Mouse (Mus musculus): ENCODE measurements around the gene Zbtb8os. TPM values are rescaled to one million over a fixed set of nuclear protein-coding genes. Genes with fewer than 3 reads are reported as not detected.
A peak's percentile ranks its signal among the peaks of the same experiment; 100 is the strongest.

Zbtb8os gene
- polyA plus RNA-seq, 1 experiment, result 62.2 TPM

DNA sequence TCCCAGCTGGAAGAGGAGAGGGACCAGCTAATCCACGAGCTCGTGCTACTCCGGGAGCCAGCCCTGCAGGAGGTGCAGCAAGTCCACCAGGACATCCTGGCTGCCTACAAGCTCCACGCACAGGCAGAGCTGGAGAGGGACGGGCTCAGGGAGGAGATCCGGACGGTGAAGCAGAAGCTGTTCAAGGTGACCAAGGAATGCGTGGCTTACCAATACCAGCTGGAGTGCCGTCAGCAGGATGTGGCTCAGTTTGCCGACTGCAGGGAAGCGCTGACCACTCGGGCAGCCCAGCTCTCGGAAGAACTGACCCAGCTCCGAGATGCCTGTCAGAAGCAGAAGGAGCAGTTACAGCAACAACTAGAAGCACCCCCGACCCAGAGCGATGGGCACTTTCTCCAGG is 41.8 kb upstream of the Zbtb8os start:
- TF ChIP-seq POLR2A (IDR thresholded peaks at IDR 0.05; ENCODE audit: borderline replicate concordance, control insufficient read depth, low read depth, low read length), result peak; percentile 6; the same call in 1 of the 2 replicates
- no peak for TF ChIP-seq CTCF (IDR thresholded peaks at IDR 0.05; ENCODE audit: control insufficient read depth, insufficient read depth, low read length)
- H3K4me3 ChIP-seq (replicated peaks; ENCODE audit: control insufficient read depth, low read depth, low read length), result no peak overlapping the region
- H3K27ac ChIP-seq (ENCODE audit: control insufficient read depth, insufficient read depth, low read depth, low read length, poor library complexity), result no peak overlapping the region
- H3K4me1 ChIP-seq (ENCODE audit: control insufficient read depth, insufficient read depth, low read length), result no peaks in the 10 kb centered on the region
- 84% methylated on average over 16 of the region's 16 CpGs for WGBS

DNA sequence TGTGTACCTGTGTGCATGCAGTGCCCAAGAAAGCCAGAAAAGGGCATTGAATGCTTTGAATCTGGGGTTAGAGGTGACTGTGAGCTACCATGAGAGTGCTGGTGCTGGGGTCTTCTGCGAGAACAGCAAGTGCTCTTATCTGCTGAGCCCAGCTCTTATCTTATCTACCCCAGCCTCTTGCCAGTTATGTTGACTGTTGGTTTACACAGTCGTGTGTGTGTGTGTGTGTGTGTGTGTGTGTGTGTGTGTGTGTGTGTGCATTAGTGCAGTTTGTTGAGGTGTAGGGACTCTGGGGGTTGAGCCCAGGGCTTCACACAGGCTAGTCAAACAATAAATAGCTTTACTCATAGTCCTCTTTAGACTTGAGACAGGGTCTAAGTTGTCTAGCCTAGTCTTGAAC is 40.3 kb upstream of the Zbtb8os start:
- 21% methylated on average over 2 of the region's 2 CpGs for whole genome bisulfite sequencing

DNA sequence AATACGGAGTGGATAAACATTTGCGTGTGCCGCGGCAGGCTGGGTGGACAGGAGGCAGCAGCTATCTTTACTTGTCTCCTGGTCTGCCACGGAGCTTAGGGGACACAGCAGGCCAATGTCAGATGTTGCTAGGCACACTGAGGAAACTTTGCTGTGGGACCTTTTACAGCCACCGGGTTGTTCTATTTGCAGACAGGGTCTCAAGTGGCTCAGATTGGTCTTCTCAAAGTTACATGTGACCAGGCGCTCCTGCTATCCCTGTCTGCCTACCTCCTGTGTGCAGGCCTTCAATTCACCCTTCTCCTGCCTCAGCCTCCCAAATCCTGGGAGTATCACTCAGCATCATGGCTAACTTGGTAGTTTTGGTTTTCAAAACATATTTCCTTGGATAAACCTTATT is 39.4 kb upstream of the Zbtb8os start:
- H3K4me3 ChIP-seq (replicated peaks; ENCODE audit: control insufficient read depth, low read depth, low read length), result no peak overlapping the region
- H3K4me1 ChIP-seq (ENCODE audit: control insufficient read depth, insufficient read depth, low read length), result no peaks in the 10 kb centered on the region
- 84% methylated on average over 7 of the region's 7 CpGs for WGBS
- no peak for TF ChIP-seq POLR2A (IDR thresholded peaks at IDR 0.05; ENCODE audit: borderline replicate concordance, control insufficient read depth, low read depth, low read length)
- no peak overlapping the region for H3K27ac ChIP-seq (ENCODE audit: control insufficient read depth, insufficient read depth, low read depth, low read length, poor library complexity)

More for the DNA sequence above, 40.3 kb upstream of the Zbtb8os start:
- Histone ChIP-seq H3K27ac (ENCODE audit: control insufficient read depth, insufficient read depth, low read depth, low read length, poor library complexity) (no peak overlapping the region), H3K4me3 (replicated peaks; ENCODE audit: control insufficient read depth, low read depth, low read length) (no peak overlapping the region), H3K4me1 (ENCODE audit: control insufficient read depth, insufficient read depth, low read length) (no peaks in the 10 kb centered on the region)
- TF ChIP-seq POLR2A (IDR thresholded peaks at IDR 0.05; ENCODE audit: borderline replicate concordance, control insufficient read depth, low read depth, low read length), result no peak
- no peak for TF ChIP-seq CTCF (IDR thresholded peaks at IDR 0.05; ENCODE audit: control insufficient read depth, insufficient read depth, low read length)

DNA sequence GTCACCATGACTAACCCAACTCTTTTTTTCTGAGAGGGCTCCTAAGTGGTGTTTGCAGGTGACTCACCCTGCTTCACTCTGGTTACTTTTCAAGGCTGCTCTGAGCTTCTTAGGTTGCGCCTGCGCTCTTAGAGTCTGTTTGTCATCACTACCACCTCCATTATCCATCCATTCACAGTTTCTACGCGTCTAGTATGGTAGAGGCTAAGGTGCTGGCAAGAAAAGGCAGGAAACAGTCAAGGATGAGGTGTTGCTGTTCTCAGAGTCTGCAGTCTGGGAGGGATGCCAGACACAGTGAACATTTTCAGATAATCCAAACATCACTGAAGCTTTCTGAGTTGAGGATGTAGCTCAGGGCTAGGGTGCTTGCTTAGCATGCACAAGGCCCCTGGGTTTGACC is 37.8 kb upstream of the Zbtb8os start:
- 79% methylated on average over 4 of the region's 4 CpGs for WGBS
- TF ChIP-seq POLR2A (IDR thresholded peaks at IDR 0.05; ENCODE audit: borderline replicate concordance, control insufficient read depth, low read depth, low read length) (no peak), CTCF (IDR thresholded peaks at IDR 0.05; ENCODE audit: control insufficient read depth, insufficient read depth, low read length) (no peak)
- no peak overlapping the region for H3K4me3 ChIP-seq (replicated peaks; ENCODE audit: control insufficient read depth, low read depth, low read length)
- H3K4me1 ChIP-seq (ENCODE audit: control insufficient read depth, insufficient read depth, low read length), result no peaks in the 10 kb centered on the region
- H3K27ac ChIP-seq (ENCODE audit: control insufficient read depth, insufficient read depth, low read depth, low read length, poor library complexity), result no peak overlapping the region

DNA sequence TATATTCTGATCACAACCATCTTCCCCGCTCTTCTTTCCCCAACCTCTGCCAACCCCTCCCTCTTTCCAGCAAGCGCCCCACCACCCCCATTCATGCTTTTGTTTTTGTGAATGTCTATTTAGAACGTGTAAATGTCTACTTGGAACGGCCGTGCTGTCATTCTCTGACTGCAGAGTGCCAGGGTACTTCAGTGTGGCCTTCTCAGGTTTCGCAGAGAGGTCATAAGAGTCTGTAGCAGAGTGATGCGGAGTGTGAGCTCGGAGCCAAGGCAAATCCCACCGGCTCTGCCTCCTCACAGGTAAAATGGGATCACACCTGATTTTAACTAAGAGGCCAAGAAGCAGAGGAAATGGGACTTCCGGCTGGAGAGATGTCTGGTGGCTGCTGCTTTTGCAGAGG is 36.4 kb upstream of the Zbtb8os start:
- no peak overlapping the region for H3K4me3 ChIP-seq (replicated peaks; ENCODE audit: control insufficient read depth, low read depth, low read length)
- H3K27ac ChIP-seq (ENCODE audit: control insufficient read depth, insufficient read depth, low read depth, low read length, poor library complexity), result no peak overlapping the region
- 82% methylated on average over 10 of the region's 10 CpGs for whole genome bisulfite sequencing
- no peak for TF ChIP-seq CTCF (IDR thresholded peaks at IDR 0.05; ENCODE audit: control insufficient read depth, insufficient read depth, low read length)
- no peak for TF ChIP-seq POLR2A (IDR thresholded peaks at IDR 0.05; ENCODE audit: borderline replicate concordance, control insufficient read depth, low read depth, low read length)
- no peaks in the 10 kb centered on the region for H3K4me1 ChIP-seq (ENCODE audit: control insufficient read depth, insufficient read depth, low read length)

DNA sequence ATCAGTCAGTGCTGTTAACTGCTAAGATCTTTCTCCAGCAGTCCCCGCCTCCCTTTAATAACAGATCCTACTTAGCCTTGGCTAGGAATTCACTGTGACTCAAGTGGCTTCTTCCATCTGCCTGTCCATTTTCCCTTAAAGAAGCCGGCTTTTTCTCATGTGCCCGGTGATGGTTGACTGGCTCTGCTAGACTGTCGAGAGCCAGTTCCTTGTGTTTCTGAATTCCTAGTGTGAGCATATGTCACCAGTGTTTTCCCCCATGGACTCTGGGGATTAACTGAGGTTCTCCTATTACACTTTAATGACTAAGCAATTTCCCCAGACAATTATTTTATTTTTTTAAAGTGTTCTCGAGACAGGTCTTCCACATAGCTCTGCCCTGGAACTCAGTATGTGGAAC is 32.1 kb upstream of the Zbtb8os start:
- H3K4me1 ChIP-seq (ENCODE audit: control insufficient read depth, insufficient read depth, low read length), result no peaks in the 10 kb centered on the region
- TF ChIP-seq CTCF (IDR thresholded peaks at IDR 0.05; ENCODE audit: control insufficient read depth, insufficient read depth, low read length) (no peak), POLR2A (IDR thresholded peaks at IDR 0.05; ENCODE audit: borderline replicate concordance, control insufficient read depth, low read depth, low read length) (no peak)
- H3K27ac ChIP-seq (ENCODE audit: control insufficient read depth, insufficient read depth, low read depth, low read length, poor library complexity), result no peak overlapping the region
- 78% methylated on average over 5 of the region's 5 CpGs for WGBS
- no peak overlapping the region for H3K4me3 ChIP-seq (replicated peaks; ENCODE audit: control insufficient read depth, low read depth, low read length)

DNA sequence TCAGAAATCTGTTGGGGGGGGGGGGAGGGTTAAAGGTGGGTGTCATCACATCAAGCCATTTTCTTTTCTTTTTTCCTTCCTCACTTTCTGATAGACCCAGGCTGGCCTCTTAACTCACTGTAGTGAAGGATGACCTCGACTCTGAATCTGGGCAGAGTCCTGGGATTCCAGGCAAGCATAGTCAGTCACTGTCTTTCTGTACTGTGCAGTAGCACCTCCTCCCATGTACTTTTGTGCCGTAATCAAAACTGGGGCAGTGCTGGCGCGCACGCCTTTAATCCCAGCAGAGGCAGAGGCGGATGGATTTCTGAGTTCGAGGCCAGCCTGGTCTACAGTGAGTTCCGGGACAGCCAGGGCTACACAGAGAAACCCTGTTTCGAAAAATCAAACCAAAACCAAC is 31.7 kb upstream of the Zbtb8os start:
- Histone ChIP-seq H3K27ac (ENCODE audit: control insufficient read depth, insufficient read depth, low read depth, low read length, poor library complexity) (no peak overlapping the region), H3K4me3 (replicated peaks; ENCODE audit: control insufficient read depth, low read depth, low read length) (no peak overlapping the region), H3K4me1 (ENCODE audit: control insufficient read depth, insufficient read depth, low read length) (no peaks in the 10 kb centered on the region)
- no peak for TF ChIP-seq CTCF (IDR thresholded peaks at IDR 0.05; ENCODE audit: control insufficient read depth, insufficient read depth, low read length)
- no peak for TF ChIP-seq POLR2A (IDR thresholded peaks at IDR 0.05; ENCODE audit: borderline replicate concordance, control insufficient read depth, low read depth, low read length)
- 83% methylated on average over 9 of the region's 9 CpGs for WGBS

DNA sequence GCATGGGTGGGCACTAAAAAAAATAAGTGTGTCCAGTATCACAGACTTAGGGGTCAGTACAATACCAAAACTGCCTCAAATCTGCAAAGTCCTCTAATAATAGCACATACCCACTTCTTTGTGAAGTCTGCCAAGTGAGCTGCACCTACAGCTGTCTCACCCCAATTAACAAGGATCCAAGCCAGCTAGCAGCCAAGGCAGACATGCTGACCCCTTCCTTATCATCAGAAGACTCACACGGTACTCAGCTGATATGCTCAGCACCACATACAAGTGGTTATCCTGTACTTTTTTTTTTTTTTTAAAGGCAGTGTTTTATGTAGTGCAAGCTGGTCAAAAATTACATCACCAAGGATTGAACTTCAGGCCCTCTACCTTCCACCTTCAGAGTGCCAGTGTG is 31.2 kb upstream of the Zbtb8os start:
- Histone ChIP-seq H3K4me1 (ENCODE audit: control insufficient read depth, insufficient read depth, low read length) (no peaks in the 10 kb centered on the region), H3K4me3 (replicated peaks; ENCODE audit: control insufficient read depth, low read depth, low read length) (no peak overlapping the region), H3K27ac (ENCODE audit: control insufficient read depth, insufficient read depth, low read depth, low read length, poor library complexity) (no peak overlapping the region)
- WGBS, result 43% methylated on average over 1 of the region's 1 CpGs
- TF ChIP-seq CTCF (IDR thresholded peaks at IDR 0.05; ENCODE audit: control insufficient read depth, insufficient read depth, low read length) (no peak), POLR2A (IDR thresholded peaks at IDR 0.05; ENCODE audit: borderline replicate concordance, control insufficient read depth, low read depth, low read length) (no peak)

DNA sequence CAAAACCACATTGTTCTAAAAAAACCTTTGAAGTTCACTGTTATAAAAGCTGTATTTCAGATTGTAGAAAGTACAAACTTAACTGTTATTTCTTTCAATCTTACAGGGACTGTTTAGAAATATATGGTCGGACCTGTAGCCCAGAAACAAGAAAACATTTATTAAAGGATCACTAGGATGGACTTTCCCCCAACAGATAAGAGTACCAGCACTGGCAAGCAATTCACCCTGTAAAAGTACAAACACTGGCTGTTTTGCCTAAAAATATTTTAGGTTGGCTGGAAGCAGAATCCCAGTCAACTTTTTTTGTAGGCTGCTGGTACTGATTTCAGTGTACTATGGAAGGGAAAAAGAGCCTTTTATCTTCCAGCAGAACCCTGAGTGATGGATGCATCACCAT is 27.6 kb upstream of the Zbtb8os start:
- Histone ChIP-seq H3K4me1 (ENCODE audit: control insufficient read depth, insufficient read depth, low read length) (no peaks in the 10 kb centered on the region), H3K27ac (ENCODE audit: control insufficient read depth, insufficient read depth, low read depth, low read length, poor library complexity) (no peak overlapping the region), H3K4me3 (replicated peaks; ENCODE audit: control insufficient read depth, low read depth, low read length) (no peak overlapping the region)
- no peak for TF ChIP-seq POLR2A (IDR thresholded peaks at IDR 0.05; ENCODE audit: borderline replicate concordance, control insufficient read depth, low read depth, low read length)
- no peak for TF ChIP-seq CTCF (IDR thresholded peaks at IDR 0.05; ENCODE audit: control insufficient read depth, insufficient read depth, low read length)
- 85% methylated on average over 1 of the region's 1 CpGs for WGBS
